Mouse (Mus musculus): ENCODE data around the gene Trim52. TPM values are rescaled to one million over a fixed set of nuclear protein-coding genes. Genes with fewer than 3 reads are reported as not detected.

Gene Trim52
- total RNA-seq, 2 experiments from 2014 or later = not detected

Other genes with a start within 250 kb of the Trim52 start
- 10 to 100 TPM; 28.3 to 29.1 TPM for gene Spry2, start 209.4 kb upstream of the Trim52 start, total RNA-seq (2021)

Measured in adrenal gland, adult 18-20 months (tissue).